Mouse (Mus musculus) NIH3T3 (cell line): Measurements from ENCODE around the gene Fam161a.
A peak's percentile ranks its signal among the peaks of the same experiment; 100 is the strongest.
"Not testable (repeated sequence)": the region's sequence is repeated elsewhere in the genome, so short reads cannot be mapped to it uniquely, and the experiment has no call there.

Experiments
- DNase-seq: peaks from one replicate; pipeline ENCODE4 v3.0.0-alpha.2; 2012; ENCODE audit warnings: low read depth

Fam161a gene

DNA sequence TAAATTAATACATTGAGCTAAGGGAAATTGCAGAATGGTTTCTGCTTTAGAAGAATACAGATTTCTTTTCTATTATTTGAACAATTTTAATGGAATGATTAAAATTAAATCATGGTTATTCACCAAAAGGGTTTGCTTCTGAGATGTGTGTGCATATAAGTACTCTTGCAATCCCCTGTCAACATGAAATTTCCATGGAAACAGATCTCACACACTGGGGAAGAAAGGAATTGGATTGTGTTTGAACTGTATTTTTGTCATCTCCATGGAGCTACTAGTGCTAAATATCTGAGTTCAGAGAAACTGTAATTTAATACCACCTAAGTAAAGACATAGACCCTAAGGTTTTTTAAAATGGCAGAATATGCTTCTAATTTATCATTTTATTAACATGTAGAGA lies 42.3 kb downstream of the Fam161a start:
- no peak for DNase-seq

DNA sequence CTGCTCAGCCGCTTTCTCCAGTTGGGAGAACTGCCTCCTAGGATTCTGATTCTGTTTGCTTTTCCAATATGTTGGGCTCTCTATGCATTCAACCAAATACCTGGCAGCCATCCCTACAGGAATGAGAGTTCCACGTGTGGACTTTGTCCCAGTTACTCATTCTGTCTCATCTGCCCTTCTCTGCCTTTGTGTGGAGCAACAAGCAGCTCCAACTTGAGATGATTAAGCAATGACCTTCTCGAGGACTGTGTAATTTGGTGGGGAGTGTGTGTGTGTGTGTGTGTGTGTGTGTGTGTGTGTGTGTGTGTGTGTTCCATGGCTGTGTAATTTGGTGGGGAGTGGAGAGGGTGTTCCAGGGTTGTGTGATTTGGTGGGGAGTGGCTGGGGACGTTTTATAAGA lies 45.0 kb downstream of the Fam161a start:
- DNase-seq, result peak; percentile 43

DNA sequence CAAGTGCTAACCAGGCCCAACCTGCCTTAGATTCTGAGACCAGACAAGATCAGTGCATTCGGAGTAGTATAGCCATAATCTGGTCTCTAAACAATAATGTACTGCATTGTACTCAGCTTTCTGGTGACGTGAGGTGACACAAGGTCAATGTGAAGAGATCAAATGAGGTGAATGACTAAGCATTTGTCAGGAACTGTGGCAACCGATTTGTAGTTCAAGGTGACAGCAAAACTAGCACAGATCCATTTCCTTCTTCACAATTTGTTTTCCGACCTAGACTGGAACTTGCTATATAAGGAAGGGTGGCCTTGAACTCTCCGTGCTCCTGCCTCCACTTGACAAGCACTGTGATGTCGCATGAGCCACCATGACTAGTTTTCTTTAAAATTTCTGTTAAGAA lies 55.8 kb downstream of the Fam161a start:
- DNase-seq, result no peak

- peak; percentile 38 for DNase-seq
Measured at GRCm38 (mm10) chr11:23063857-23064256, 56.5 kb downstream of the Fam161a start.

- not testable (repeated sequence) for DNase-seq
Measured at GRCm38 (mm10) chr11:23064276-23064675, 56.9 kb downstream of the Fam161a start.

- no peak for DNase-seq
Measured at GRCm38 (mm10) chr11:23065167-23065668, 57.9 kb downstream of the Fam161a start.

GRCm38 (mm10) chr11:23067395-23068136 lies 60.2 kb downstream of the Fam161a start:
- DNase-seq, result peak; percentile 94

DNA sequence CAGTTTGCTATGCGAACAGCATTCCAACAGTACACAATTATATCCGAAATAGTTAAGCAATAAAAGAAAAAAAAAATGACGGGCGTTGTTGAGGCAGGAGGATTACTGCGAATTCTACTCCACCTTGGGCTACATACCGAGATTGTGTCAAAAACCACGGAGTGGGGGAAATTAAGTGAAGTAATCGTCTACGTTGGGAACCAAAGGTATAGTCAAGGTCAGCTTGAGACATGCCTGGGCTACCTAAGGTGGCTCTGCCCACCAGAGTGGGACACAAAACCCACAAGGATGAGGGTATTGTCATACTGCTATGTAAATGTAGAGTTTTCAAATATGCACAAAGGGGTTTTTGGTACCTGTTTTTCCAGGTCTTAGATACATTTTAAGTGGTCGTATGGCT lies 60.9 kb downstream of the Fam161a start:
- DNase-seq, result no peak

DNA sequence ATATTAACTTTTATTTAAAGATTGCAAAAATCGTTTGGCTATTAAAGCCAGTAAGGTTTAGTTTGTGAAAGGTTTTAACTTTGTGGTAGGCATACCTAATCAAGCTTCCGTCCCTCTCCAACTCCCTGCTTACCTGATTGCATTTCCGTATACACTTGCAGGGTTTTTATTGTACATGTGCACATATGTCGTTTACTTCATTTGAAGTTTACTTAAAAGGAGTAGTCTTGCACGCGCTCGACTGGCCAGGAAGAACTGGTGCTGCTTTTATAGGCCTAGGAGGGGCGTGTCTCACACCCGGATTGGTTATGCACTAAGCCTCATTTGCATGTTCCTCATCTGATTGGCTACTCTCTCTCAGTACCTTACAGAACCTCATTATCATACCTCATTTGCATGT lies 61.7 kb downstream of the Fam161a start:
- DNase-seq, result not testable (repeated sequence)

DNA sequence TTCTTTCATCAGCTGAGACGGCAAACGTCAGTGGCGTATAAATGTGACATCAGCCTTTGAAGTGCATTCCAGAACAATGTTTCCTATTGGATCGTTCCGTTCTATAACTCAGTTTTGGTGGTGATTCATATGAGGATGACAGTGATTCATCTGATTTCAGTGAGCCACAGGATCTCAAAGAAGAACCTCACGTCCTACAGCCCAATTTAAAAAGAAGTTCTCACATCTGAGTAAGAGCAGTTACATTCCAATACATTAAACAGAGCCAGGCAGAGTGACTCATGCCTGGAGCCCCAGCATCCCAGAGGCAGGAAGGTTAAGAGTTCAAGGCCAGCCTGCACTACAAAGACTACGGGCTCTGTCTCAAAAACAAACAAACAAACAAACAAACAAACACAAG lies 67.5 kb downstream of the Fam161a start:
- DNase-seq, result peak; percentile 71

GRCm38 (mm10) chr11:23078541-23078940 lies 71.2 kb downstream of the Fam161a start:
- DNase-seq, result no peak
